Mouse (Mus musculus) heart, embryonic 11.5 days (tissue): ENCODE data around the gene Pla2g1b. TPM values are rescaled to one million over a fixed set of nuclear protein-coding genes. Genes with fewer than 3 reads are reported as not detected.

Source experiments
- ATAC-seq: fragments of 200-750 bp; cut with Nextera tagmentation; replicated peaks from 2 replicates; pipeline ENCODE4 v1.8.0; 2017; ENCODE audit warnings: moderate library complexity; ENCODE audit not compliant: insufficient number of reproducible peaks, low FRiP score, low TSS enrichment
- H3K27ac ChIP-seq: fragments of 300-500 bp; sonication (generic); 2 replicates; pipeline ENCODE4 v1.5.1; 2014; ENCODE audit warnings: mild to moderate bottlenecking, low read depth, low read length
- H3K27me3 ChIP-seq: fragments of 300-500 bp; sonication (generic); 2 replicates; pipeline ENCODE4 v1.6.1; 2014; ENCODE audit warnings: mild to moderate bottlenecking, low read length, mixed read lengths; ENCODE audit not compliant: control insufficient read depth, insufficient read depth
- H3K36me3 ChIP-seq: fragments of 300-500 bp; sonication (generic); 2 replicates; pipeline ENCODE4 v1.6.1; 2014; ENCODE audit warnings: mild to moderate bottlenecking, low read length, moderate library complexity, mixed read lengths; ENCODE audit not compliant: control insufficient read depth, insufficient read depth
- H3K4me1 ChIP-seq: fragments of 300-500 bp; sonication (generic); 2 replicates; pipeline ENCODE4 v1.6.1; 2014; ENCODE audit warnings: low read length; ENCODE audit not compliant: control insufficient read depth, insufficient read depth
- H3K4me2 ChIP-seq: fragments of 300-500 bp; sonication (generic); 2 replicates; pipeline ENCODE4 v1.6.1; 2014; ENCODE audit warnings: mild to moderate bottlenecking, moderate library complexity
- H3K4me3 ChIP-seq: fragments of 300-500 bp; sonication (generic); 2 replicates; pipeline ENCODE4 v1.5.1; 2014; ENCODE audit warnings: low read depth, low read length
- H3K9ac ChIP-seq: fragments of 300-500 bp; sonication (generic); 2 replicates; pipeline ENCODE4 v1.6.1; 2014; ENCODE audit warnings: mild to moderate bottlenecking, low read depth, low read length, moderate library complexity
- H3K9me3 ChIP-seq: fragments of 300-500 bp; sonication (generic); replicated peaks from 2 replicates; pipeline ENCODE4 v1.6.1; 2016; ENCODE audit warnings: low read length; ENCODE audit not compliant: control insufficient read depth
- WGBS: fragments of 180-500 bp; shearing (Covaris S2); extraction: QIAGEN DNeasy Blood & Tissue Kit; methylation state at CpG from one replicate; pipeline ENCODE4 v1.1.7; 2014; ENCODE audit not compliant: insufficient replicate concordance; 5-methylcytosine and 5-hydroxymethylcytosine counted together
- polyA plus RNA-seq: library from polyadenylated mRNA; unstranded; fragments of >200 nt; fragmentation: Nextera tagmentation; extraction: Ambion mirVana; gene quantifications from 2 replicates; pipeline ENCODE4 v1.2.1, GENCODE M21; 2014

The Pla2g1b gene
- polyA plus RNA-seq, 1 experiment from 2014 or later = 1.2 TPM

- no peak overlapping the region for H3K27ac ChIP-seq
- H3K4me3 ChIP-seq = no peak overlapping the region
- no peaks in the 10 kb centered on the region for H3K27me3 ChIP-seq
- no peak overlapping the region for H3K9ac ChIP-seq
- H3K4me1 ChIP-seq = peaks cover 3% of the 10 kb centered on the region
- H3K9me3 ChIP-seq = no peaks in the 10 kb centered on the region
- H3K36me3 ChIP-seq = no peaks in the 10 kb centered on the region
- 64% methylated on average over 13 of the region's 13 CpGs for WGBS
- H3K4me2 ChIP-seq = no peak overlapping the region
- ATAC-seq = no peak
These were observed 7.1 kb upstream of the Pla2g1b start for GRCm38 (mm10) chr5:115458918-115459317.

- Histone ChIP-seq H3K4me1 (no peaks in the 10 kb centered on the region), H3K27me3 (no peaks in the 10 kb centered on the region), H3K36me3 (no peaks in the 10 kb centered on the region), H3K9me3 (no peaks in the 10 kb centered on the region), H3K27ac (no peak overlapping the region), H3K4me3 (no peak overlapping the region), H3K9ac (no peak overlapping the region), H3K4me2 (no peak overlapping the region)
- ATAC-seq = no peak
- 74% methylated on average over 18 of the region's 18 CpGs for WGBS
These were observed 1.5 kb upstream of the Pla2g1b start for GRCm38 (mm10) chr5:115464408-115465115.

DNA sequence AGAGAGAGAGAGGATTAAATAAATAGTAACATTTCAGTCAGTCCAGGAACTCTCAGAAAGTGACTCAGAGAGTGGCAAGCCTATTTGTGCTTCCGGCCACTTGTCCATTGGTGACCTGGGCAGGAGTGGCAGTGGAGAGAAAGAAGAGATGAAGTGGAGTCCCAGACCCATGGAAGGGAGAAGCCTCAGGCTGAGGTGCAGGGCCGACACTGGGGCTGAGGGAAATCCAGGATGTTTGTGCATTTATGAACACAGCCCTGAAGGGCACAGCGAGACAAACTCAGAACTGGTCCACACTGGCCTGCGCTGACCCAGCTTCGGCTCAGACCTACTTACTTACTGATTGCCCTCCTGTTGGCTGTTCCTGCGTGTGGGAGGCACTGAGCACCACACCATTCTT is 3.7 kb downstream of the Pla2g1b start:
- ATAC-seq = no peak
- no peak overlapping the region for H3K4me2 ChIP-seq
- no peak overlapping the region for H3K27ac ChIP-seq
- no peaks in the 10 kb centered on the region for H3K27me3 ChIP-seq
- no peaks in the 10 kb centered on the region for H3K36me3 ChIP-seq
- no peaks in the 10 kb centered on the region for H3K9me3 ChIP-seq
- H3K4me3 ChIP-seq = no peak overlapping the region
- WGBS = 57% methylated on average over 6 of the region's 6 CpGs
- H3K4me1 ChIP-seq = no peaks in the 10 kb centered on the region
- no peak overlapping the region for H3K9ac ChIP-seq

- ATAC-seq = no peak
- WGBS = 35% methylated on average over 20 of the region's 20 CpGs
- Histone ChIP-seq H3K27ac (no peak overlapping the region), H3K4me1 (no peaks in the 10 kb centered on the region), H3K9me3 (no peaks in the 10 kb centered on the region), H3K36me3 (no peaks in the 10 kb centered on the region), H3K9ac (no peak overlapping the region), H3K27me3 (no peaks in the 10 kb centered on the region), H3K4me2 (peak overlapping the region; percentile 31), H3K4me3 (no peak overlapping the region)
These were observed 4.9 kb downstream of the Pla2g1b start for GRCm38 (mm10) chr5:115470766-115471531.

GRCm38 (mm10) chr5:115473191-115473590 is 7.1 kb downstream of the Pla2g1b start:
- Histone ChIP-seq H3K9ac (no peak overlapping the region), H3K27me3 (no peaks in the 10 kb centered on the region), H3K4me2 (no peak overlapping the region), H3K36me3 (no peaks in the 10 kb centered on the region), H3K9me3 (no peaks in the 10 kb centered on the region), H3K4me1 (no peaks in the 10 kb centered on the region), H3K27ac (no peak overlapping the region), H3K4me3 (no peak overlapping the region)
- no peak for ATAC-seq
- WGBS = 75% methylated on average over 10 of the region's 10 CpGs

GRCm38 (mm10) chr5:115474174-115474828 is 8.2 kb downstream of the Pla2g1b start:
- 60% methylated on average over 22 of the region's 22 CpGs for WGBS
- Histone ChIP-seq H3K4me1 (no peaks in the 10 kb centered on the region), H3K27me3 (peaks cover under 1% of the 10 kb centered on the region; the same call in 1 of the 2 replicates), H3K27ac (no peak overlapping the region), H3K9me3 (no peaks in the 10 kb centered on the region), H3K4me3 (no peak overlapping the region), H3K4me2 (peak overlapping the region; percentile 31), H3K36me3 (no peaks in the 10 kb centered on the region), H3K9ac (no peak overlapping the region)
- no peak for ATAC-seq

DNA sequence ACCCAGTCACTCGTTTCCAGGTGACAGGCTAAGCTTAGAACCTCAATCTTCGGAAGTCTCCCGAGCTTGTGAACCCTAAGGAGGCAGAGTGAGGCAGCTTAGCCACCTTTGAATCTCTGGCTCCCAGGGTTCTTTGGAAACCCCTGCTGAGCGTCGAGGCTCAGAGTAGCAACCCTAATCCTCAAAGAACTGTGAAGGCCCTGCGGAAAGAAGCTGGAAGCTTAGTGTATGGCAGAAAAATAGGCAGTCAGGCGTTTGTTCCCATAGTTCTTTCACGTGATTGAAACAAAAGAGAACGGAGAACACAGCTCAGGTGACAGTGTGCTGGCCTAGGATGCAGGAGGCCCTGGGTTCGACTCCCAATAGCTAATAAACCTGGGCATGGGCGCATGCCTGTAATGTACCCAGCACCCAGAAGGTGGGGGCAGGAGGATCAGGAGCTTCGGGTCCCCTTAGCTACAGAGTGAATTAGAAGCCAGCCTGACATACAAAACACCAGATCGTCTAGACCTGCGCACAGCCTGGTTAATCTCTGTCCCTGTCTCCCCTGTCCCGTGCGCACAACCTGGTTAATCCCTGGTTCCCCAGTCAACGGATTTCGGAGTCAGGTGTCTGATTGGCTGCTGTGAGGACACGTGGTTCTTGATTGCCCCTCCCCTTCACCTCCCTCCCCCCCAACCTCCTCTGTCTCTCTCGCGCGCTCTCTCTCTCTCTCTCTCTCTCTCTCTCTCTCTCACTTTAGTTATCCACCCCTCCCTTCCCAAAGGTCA is 9.5 kb downstream of the Pla2g1b start:
- Histone ChIP-seq H3K4me2 (peak overlapping the region; percentile 71), H3K9me3 (no peaks in the 10 kb centered on the region), H3K4me3 (peak overlapping the region; percentile 40), H3K4me1 (no peaks in the 10 kb centered on the region), H3K9ac (peak overlapping the region; percentile 52), H3K27ac (no peak overlapping the region), H3K36me3 (no peaks in the 10 kb centered on the region), H3K27me3 (peaks cover 10% of the 10 kb centered on the region)
- peak; percentile 65; the same call in 1 of the 2 replicates for ATAC-seq
- WGBS = 10% methylated on average over 22 of the region's 22 CpGs

DNA sequence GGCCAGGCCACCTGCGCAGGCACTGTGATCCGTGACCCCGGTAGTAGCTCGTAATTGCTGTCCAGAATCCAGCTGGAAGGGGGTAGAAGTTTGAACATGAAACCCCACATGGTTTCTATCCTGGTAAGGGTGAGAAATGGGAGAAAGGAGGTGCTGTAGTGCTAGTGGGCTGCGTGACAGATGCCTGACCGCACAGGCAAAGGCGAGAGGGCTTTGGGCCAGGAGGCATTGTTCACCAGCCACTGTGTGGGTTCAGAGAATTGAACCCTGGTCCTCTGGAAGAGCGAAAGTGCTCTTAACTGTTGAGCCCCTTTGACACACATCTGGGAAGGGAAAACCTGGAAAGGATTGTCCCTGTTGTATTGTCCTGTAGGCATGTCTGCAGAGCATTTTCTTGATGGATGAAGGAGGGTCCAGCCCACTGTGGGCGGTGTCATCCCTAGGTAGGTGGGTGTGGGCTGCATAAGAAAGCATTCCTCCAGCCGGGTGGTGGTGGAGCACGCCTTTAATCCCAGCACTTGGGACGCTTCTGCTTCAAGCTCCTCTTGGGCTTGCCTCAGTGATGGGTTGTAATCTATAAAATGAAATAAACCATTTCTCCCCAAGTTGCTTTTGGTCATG is 10.2 kb downstream of the Pla2g1b start:
- peak overlapping the region; percentile 40 for H3K4me3 ChIP-seq
- H3K27ac ChIP-seq = no peak overlapping the region
- H3K9ac ChIP-seq = peak overlapping the region; percentile 52; the same call in 1 of the 2 replicates
- H3K27me3 ChIP-seq = peaks cover 12% of the 10 kb centered on the region
- H3K9me3 ChIP-seq = no peaks in the 10 kb centered on the region
- no peaks in the 10 kb centered on the region for H3K4me1 ChIP-seq
- no peak for ATAC-seq
- H3K36me3 ChIP-seq = no peaks in the 10 kb centered on the region
- 31% methylated on average over 12 of the region's 12 CpGs for WGBS
- H3K4me2 ChIP-seq = peak overlapping the region; percentile 71
